Mouse (Mus musculus) hematopoietic multipotent progenitor cell, adult 10-12 weeks (in vitro differentiated cells): Measurements from ENCODE around the gene Gm5157. TPM values are rescaled to one million over a fixed set of nuclear protein-coding genes. Genes with fewer than 3 reads are reported as not detected.

ENCODE experiments used
- polyA plus RNA-seq: library from polyadenylated mRNA; stranded (reverse); fragments of >175 nt; gene quantifications from 2 replicates; pipeline ENCODE4 v1.2.3, GENCODE M21; 2012; ENCODE audit warnings: low replicate concordance

The Gm5157 gene
- polyA plus RNA-seq, result not detected in 2 replicates

GRCm38 (mm10) chr7:21190323-21190722, at the start of gene Gm5157:
TSS of gene Gm5157 (minus strand) at chr7:21190423.

GRCm38 (mm10) chr7:21161885-21162284, 28.3 kb downstream of the Gm5157 start, which contains the start of gene Vmn1r123:
TSS of gene Vmn1r123 (plus strand) at chr7:21162185.

Other genes starting within 250 kb of the Gm5157 start
- not detected in 2 replicates for gene Vmn1r119, start 178.0 kb downstream of the Gm5157 start, polyA plus RNA-seq
- gene Vmn1r120, start 136.6 kb downstream of the Gm5157 start, polyA plus RNA-seq, result not detected in 2 replicates
- gene Vmn1r121, start 91.9 kb downstream of the Gm5157 start, polyA plus RNA-seq, result not detected in 2 replicates
- not detected in 2 replicates for gene Vmn1r122, start 56.3 kb downstream of the Gm5157 start, polyA plus RNA-seq
- not detected in 2 replicates for gene Vmn1r123, start 28.2 kb downstream of the Gm5157 start, polyA plus RNA-seq
- not detected in 2 replicates for gene Vmn1r124, start 70.2 kb upstream of the Gm5157 start, polyA plus RNA-seq
- gene Vmn1r125, start 81.8 kb upstream of the Gm5157 start, polyA plus RNA-seq, result not detected in 2 replicates
- gene Vmn1r126, start 111.0 kb upstream of the Gm5157 start, polyA plus RNA-seq, result not detected in 2 replicates
- gene Vmn1r127, start 129.4 kb upstream of the Gm5157 start, polyA plus RNA-seq, result not detected in 2 replicates
- gene Vmn1r128, start 158.9 kb upstream of the Gm5157 start, polyA plus RNA-seq, result not detected in 2 replicates
- not detected in 2 replicates for gene Vmn1r129, start 170.9 kb upstream of the Gm5157 start, polyA plus RNA-seq
- gene Gm6882, start 242.3 kb upstream of the Gm5157 start, polyA plus RNA-seq, result not detected in 2 replicates